Mouse (Mus musculus): ENCODE data around the gene Gadd45b. TPM values are rescaled to one million over a fixed set of nuclear protein-coding genes. Genes with fewer than 3 reads are reported as not detected.

Gene Gadd45b
- polyA plus RNA-seq, 1 experiment from 2014 or later, result 5.9 TPM

DNA sequence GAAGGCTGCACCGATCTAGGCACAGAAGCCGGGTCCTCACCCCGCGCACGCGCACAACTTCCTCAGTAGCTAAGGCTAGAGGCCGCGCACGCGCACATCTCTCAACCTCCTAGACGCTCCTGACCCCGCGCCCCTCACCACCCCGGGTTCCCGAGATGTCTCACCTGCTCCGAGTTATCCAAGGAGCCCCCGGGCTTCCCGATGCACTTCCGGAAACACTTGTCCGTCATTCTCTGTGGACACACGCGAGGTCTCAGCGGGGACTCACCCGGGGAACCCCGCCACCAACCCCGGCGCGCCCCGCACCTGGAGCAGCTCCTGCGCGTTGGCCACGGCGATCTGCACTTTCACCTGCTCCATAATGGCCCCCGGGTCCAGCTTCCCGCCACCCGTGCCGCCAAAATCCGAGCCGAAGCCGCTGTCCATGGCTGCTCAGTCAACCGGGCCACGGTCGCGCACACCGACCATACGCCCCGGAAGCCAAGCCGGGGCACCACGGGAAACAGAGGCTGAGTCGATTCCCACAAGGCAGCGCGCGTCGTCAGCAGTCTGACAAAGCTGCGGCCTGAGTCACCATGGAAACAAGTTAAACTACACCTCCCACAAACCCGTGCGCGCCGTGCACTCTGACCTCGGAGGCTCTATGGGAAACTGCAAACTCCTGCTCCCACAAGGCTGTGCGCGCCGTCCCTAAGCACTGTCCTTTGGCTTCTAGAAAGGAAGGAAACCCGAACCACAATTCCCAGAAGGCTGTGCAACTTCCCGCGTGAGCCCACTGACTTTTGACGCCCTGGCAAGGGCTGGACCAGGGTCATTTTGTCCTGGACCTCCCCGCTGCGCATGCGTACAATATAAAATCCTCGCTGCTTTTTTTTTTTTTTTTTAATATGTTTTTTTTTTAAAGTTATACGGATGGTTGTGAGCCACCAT, 29.3 kb upstream of the Gadd45b start, which contains the start of gene Timm13:
Gene Timm13 (minus strand): TSS at position 652 of the 930 bp plus-strand sequence.
- Histone ChIP-seq H3K4me3 (peak within 1 kb of the TSS; percentile 69), H3K27ac (replicated peaks) (peak within 1 kb of the TSS; percentile 85), H3K36me3 (peaks cover 40% of the 10 kb centered on the region), H3K4me2 (replicated peaks) (peak within 1 kb of the TSS; percentile 90), H3K27me3 (no peaks in the 10 kb centered on the region), H3K9me3 (no peaks in the 10 kb centered on the region), H3K9ac (replicated peaks) (peak within 1 kb of the TSS; percentile 70), H3K4me1 (peaks cover 17% of the 10 kb centered on the region)
- under 1% methylated on average over 72 of the region's 72 CpGs for WGBS
- peak; percentile 95 for ATAC-seq (replicated peaks)

- peak overlapping the region; percentile 69 for H3K4me3 ChIP-seq
- 90% methylated on average over 19 of the region's 19 CpGs for WGBS
- peak overlapping the region; percentile 39 for H3K4me2 ChIP-seq (replicated peaks)
- peaks cover 17% of the 10 kb centered on the region for H3K4me1 ChIP-seq
- no peak for ATAC-seq (replicated peaks)
- no peaks in the 10 kb centered on the region for H3K27me3 ChIP-seq
- no peaks in the 10 kb centered on the region for H3K9me3 ChIP-seq
- no peak overlapping the region for H3K9ac ChIP-seq (replicated peaks)
- H3K36me3 ChIP-seq, result peaks cover 45% of the 10 kb centered on the region
- H3K27ac ChIP-seq (replicated peaks), result 0 out of 2 replicates have a peak overlapping the region, but pooled peaks have one; percentile 12
Observed at GRCm38 (mm10) chr10:80901409-80902272, 28.2 kb upstream of the Gadd45b start.

- no peak overlapping the region for H3K27ac ChIP-seq (replicated peaks)
- H3K4me1 ChIP-seq, result peaks cover 17% of the 10 kb centered on the region
- no peak overlapping the region for H3K9ac ChIP-seq (replicated peaks)
- H3K4me2 ChIP-seq (replicated peaks), result no peak overlapping the region
- no peaks in the 10 kb centered on the region for H3K27me3 ChIP-seq
- no peaks in the 10 kb centered on the region for H3K9me3 ChIP-seq
- peaks cover 49% of the 10 kb centered on the region for H3K36me3 ChIP-seq
- 93% methylated on average over 9 of the region's 9 CpGs for WGBS
- H3K4me3 ChIP-seq, result no peak overlapping the region
- ATAC-seq (replicated peaks), result no peak
Observed at GRCm38 (mm10) chr10:80902273-80902940, 27.5 kb upstream of the Gadd45b start.

DNA sequence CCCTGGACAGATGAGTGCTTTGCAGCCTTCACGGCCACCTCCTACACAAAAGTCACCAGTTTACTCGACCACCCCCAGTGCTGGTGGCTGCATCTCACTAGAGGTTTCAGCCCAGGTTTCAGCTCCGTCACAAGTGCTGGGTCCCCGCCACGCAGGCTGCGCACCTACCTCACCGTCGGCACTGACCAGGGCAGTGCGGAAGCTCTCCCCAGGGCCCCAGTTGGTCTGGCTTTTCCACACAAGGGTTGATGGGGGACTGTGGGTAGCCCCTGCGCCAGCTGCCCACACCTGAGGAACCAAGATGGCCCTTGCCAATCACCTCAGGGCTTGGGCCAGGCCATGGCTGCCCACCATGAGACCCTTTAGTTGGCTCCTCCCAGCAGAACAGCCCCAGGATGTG, 26.6 kb upstream of the Gadd45b start:
- Histone ChIP-seq H3K9me3 (no peaks in the 10 kb centered on the region), H3K27me3 (no peaks in the 10 kb centered on the region), H3K4me2 (replicated peaks) (no peak overlapping the region), H3K9ac (replicated peaks) (no peak overlapping the region), H3K36me3 (peaks cover 49% of the 10 kb centered on the region), H3K4me1 (peaks cover 17% of the 10 kb centered on the region), H3K4me3 (no peak overlapping the region), H3K27ac (replicated peaks) (no peak overlapping the region)
- no peak for ATAC-seq (replicated peaks)
- whole genome bisulfite sequencing, result 94% methylated on average over 10 of the region's 10 CpGs

- H3K9ac ChIP-seq (replicated peaks), result no peak overlapping the region
- no peak overlapping the region for H3K4me3 ChIP-seq
- no peak for ATAC-seq (replicated peaks)
- H3K4me2 ChIP-seq (replicated peaks), result no peak overlapping the region
- H3K36me3 ChIP-seq, result peaks cover 48% of the 10 kb centered on the region
- peaks cover 10% of the 10 kb centered on the region for H3K4me1 ChIP-seq
- WGBS, result 87% methylated on average over 28 of the region's 28 CpGs
- H3K27me3 ChIP-seq, result no peaks in the 10 kb centered on the region
- no peak overlapping the region for H3K27ac ChIP-seq (replicated peaks)
- no peaks in the 10 kb centered on the region for H3K9me3 ChIP-seq
Observed at GRCm38 (mm10) chr10:80904004-80904693, 25.7 kb upstream of the Gadd45b start.

DNA sequence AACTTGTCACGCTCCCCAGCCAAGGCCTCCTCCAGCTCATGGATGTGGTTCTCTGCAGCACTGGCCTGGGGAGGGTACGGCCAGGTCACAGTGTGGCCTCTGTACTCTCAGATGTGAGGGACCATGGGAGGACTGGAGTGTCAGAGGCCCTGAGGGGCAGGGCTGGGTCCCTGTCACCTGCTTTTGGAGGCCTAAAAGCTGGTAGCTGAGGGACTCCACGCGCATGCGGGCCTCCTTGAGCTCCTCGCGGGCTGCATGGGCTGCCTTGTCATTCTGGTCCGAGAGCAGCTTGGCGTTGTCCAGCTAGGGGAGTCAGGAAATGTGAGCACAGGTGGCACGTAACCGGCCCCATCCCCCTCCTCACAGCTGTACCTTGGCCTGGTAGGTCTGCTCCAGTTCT, 25.2 kb upstream of the Gadd45b start:
- no peak overlapping the region for H3K4me3 ChIP-seq
- H3K4me1 ChIP-seq, result peaks cover 4% of the 10 kb centered on the region
- no peak for ATAC-seq (replicated peaks)
- H3K4me2 ChIP-seq (replicated peaks), result no peak overlapping the region
- H3K9me3 ChIP-seq, result no peaks in the 10 kb centered on the region
- no peaks in the 10 kb centered on the region for H3K27me3 ChIP-seq
- no peak overlapping the region for H3K27ac ChIP-seq (replicated peaks)
- peaks cover 52% of the 10 kb centered on the region for H3K36me3 ChIP-seq
- 94% methylated on average over 11 of the region's 11 CpGs for WGBS
- H3K9ac ChIP-seq (replicated peaks), result no peak overlapping the region

- H3K27me3 ChIP-seq, result no peaks in the 10 kb centered on the region
- H3K36me3 ChIP-seq, result peaks cover 54% of the 10 kb centered on the region
- 94% methylated on average over 22 of the region's 22 CpGs for WGBS
- no peak overlapping the region for H3K4me3 ChIP-seq
- no peak overlapping the region for H3K27ac ChIP-seq (replicated peaks)
- H3K4me2 ChIP-seq (replicated peaks), result no peak overlapping the region
- H3K4me1 ChIP-seq, result no peaks in the 10 kb centered on the region
- H3K9ac ChIP-seq (replicated peaks), result no peak overlapping the region
- ATAC-seq (replicated peaks), result no peak
- H3K9me3 ChIP-seq, result no peaks in the 10 kb centered on the region
Observed at GRCm38 (mm10) chr10:80909375-80910162, 20.3 kb upstream of the Gadd45b start.

- H3K36me3 ChIP-seq, result peaks cover 39% of the 10 kb centered on the region
- WGBS, result 93% methylated on average over 4 of the region's 4 CpGs
- no peaks in the 10 kb centered on the region for H3K27me3 ChIP-seq
- peaks cover 8% of the 10 kb centered on the region for H3K4me1 ChIP-seq
- no peak overlapping the region for H3K4me3 ChIP-seq
- H3K9ac ChIP-seq (replicated peaks), result no peak overlapping the region
- H3K27ac ChIP-seq (replicated peaks), result no peak overlapping the region
- H3K4me2 ChIP-seq (replicated peaks), result no peak overlapping the region
- ATAC-seq (replicated peaks), result no peak
- H3K9me3 ChIP-seq, result no peaks in the 10 kb centered on the region
Observed at GRCm38 (mm10) chr10:80911354-80911753, 18.5 kb upstream of the Gadd45b start.

GRCm38 (mm10) chr10:80911891-80912290, 18.0 kb upstream of the Gadd45b start:
- ATAC-seq (replicated peaks), result no peak
- Histone ChIP-seq H3K9ac (replicated peaks) (no peak overlapping the region), H3K36me3 (peaks cover 39% of the 10 kb centered on the region), H3K4me1 (peaks cover 14% of the 10 kb centered on the region), H3K4me3 (no peak overlapping the region), H3K27ac (replicated peaks) (no peak overlapping the region), H3K4me2 (replicated peaks) (no peak overlapping the region), H3K27me3 (no peaks in the 10 kb centered on the region), H3K9me3 (no peaks in the 10 kb centered on the region)

DNA sequence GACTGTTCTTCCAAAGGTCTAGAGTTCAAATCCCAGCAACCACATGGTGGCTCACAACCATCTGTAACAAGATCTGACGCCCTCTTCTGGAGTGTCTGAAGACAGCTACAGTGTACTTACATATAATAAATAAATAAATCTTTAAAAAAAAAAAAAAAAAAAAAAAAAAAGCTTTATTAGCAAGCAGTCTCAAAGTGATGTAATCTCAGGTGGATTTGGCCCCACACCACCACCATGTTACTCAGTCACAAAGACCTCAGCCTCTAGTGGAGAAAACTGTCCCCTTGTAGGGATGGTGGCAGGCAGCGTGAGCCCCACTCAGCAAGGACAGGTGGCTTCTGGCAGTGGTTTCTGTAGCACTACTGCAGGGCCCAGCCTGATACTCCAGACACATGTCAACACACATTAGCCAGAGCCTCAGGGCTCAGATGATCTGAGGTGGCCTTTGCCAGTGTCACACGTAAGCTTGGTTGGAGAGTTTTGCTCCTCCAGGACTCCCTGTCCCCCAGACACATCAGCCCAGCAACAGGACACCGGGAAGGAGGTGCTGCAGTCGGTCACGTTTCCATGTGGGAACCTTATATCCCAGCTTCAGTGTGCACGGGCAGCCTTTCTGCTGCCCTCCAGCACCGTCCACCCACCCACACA, 16.4 kb upstream of the Gadd45b start:
- 87% methylated on average over 7 of the region's 8 CpGs for WGBS
- H3K27me3 ChIP-seq, result no peaks in the 10 kb centered on the region
- H3K9me3 ChIP-seq, result no peaks in the 10 kb centered on the region
- H3K27ac ChIP-seq (replicated peaks), result no peak overlapping the region
- H3K4me3 ChIP-seq, result no peak overlapping the region
- H3K36me3 ChIP-seq, result peaks cover 31% of the 10 kb centered on the region
- H3K4me2 ChIP-seq (replicated peaks), result no peak overlapping the region
- peaks cover 22% of the 10 kb centered on the region for H3K4me1 ChIP-seq
- H3K9ac ChIP-seq (replicated peaks), result no peak overlapping the region
- no peak for ATAC-seq (replicated peaks)

Measured in forebrain, embryonic 15.5 days (tissue).